Mouse (Mus musculus) erythroblast, embryonic 14.5 days (primary cell): Measurements from ENCODE around the gene Esr1. TPM values are rescaled to one million over a fixed set of nuclear protein-coding genes. Genes with fewer than 3 reads are reported as not detected.

Source experiments
- H3K27me3 ChIP-seq: 2 replicates; pipeline ENCODE4 v1.6.1; 2012; ENCODE audit warnings: inconsistent platforms; ENCODE audit not compliant: control insufficient read depth
- H3K36me3 ChIP-seq: 2 replicates; pipeline ENCODE4 v1.6.1; 2012; ENCODE audit warnings: mild to moderate bottlenecking, inconsistent platforms; ENCODE audit not compliant: control insufficient read depth
- H3K4me1 ChIP-seq: 2 replicates; pipeline ENCODE4 v1.6.1; 2012; ENCODE audit warnings: inconsistent platforms; ENCODE audit not compliant: control insufficient read depth
- H3K4me3 ChIP-seq: replicated peaks from 2 replicates; pipeline ENCODE3; 2012; ENCODE audit warnings: moderate library complexity, mild to moderate bottlenecking, inconsistent platforms
- H3K9me3 ChIP-seq: 2 replicates; pipeline ENCODE4 v1.6.1; 2012; ENCODE audit warnings: low read length, inconsistent platforms, mixed read lengths; ENCODE audit not compliant: control insufficient read depth
- GATA1 ChIP-seq: IDR thresholded peaks from 2 replicates; pipeline ENCODE4 v1.6.1; 2012; ENCODE audit warnings: low read length, inconsistent platforms, mixed read lengths
- TAL1 ChIP-seq: IDR thresholded peaks from 3 replicates; pipeline ENCODE4 v1.6.1; 2012; ENCODE audit warnings: low read length, inconsistent platforms, mixed read lengths
- polyA plus RNA-seq: library from polyadenylated mRNA; stranded (reverse); fragments of >175 nt; gene quantifications from 2 replicates; pipeline ENCODE4 v1.2.3, GENCODE M21; 2012

Esr1 gene
- polyA plus RNA-seq, 1 experiment: 0.01 TPM

DNA sequence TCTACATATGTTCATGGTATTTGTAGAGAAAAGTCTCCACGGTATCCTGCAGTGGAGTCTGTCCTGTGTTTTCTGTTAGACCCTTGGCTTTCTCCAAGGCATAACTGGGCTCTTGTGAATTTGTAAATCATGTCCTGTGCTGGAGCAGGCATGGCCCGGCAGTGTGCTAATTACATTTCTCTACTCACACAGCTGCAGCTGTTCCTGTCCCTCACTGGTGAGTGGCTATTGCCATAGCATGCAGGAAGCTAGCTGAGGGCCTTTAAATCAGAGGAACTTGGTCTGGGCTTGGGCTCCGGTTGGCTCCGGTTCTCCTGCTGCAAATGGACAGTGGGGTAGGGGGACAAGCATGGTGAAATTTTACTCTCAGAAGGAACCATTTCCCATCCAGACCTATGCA is 226.7 kb downstream of the Esr1 start:
- Histone ChIP-seq H3K9me3 (peaks cover 3% of the 10 kb centered on the region; the same call in 1 of the 2 replicates), H3K27me3 (no peaks in the 10 kb centered on the region), H3K36me3 (no peaks in the 10 kb centered on the region), H3K4me3 (no peak overlapping the region), H3K4me1 (no peaks in the 10 kb centered on the region)
- TF ChIP-seq GATA1 (no peak), TAL1 (no peak)

DNA sequence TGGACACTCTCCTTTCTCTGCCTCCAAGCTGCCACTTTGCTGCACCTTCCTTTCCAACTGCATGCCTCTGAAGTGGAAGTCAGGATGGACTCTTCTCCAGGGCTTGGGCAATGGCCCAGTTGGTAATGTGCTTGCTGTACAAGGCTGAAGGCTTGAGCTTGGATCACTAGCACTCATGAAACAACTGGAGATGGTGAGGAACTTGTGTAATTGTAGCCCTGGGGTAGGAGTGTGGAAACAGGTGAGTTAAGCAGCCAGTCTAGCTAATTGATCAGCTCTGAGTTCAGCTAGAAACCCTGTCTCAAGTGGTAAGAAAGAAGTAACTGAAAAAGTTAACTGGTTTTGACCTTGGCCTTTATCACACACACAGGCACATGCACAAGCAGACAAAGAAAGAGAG is 229.6 kb downstream of the Esr1 start:
- Histone ChIP-seq H3K9me3 (peaks cover 3% of the 10 kb centered on the region; the same call in 1 of the 2 replicates), H3K4me3 (no peak overlapping the region), H3K27me3 (no peaks in the 10 kb centered on the region), H3K36me3 (no peaks in the 10 kb centered on the region), H3K4me1 (no peaks in the 10 kb centered on the region)
- TF ChIP-seq TAL1 (no peak), GATA1 (no peak)

GRCm38 (mm10) chr10:4847523-4847922 is 236.1 kb downstream of the Esr1 start:
- Histone ChIP-seq H3K4me3 (no peak overlapping the region), H3K4me1 (no peaks in the 10 kb centered on the region), H3K36me3 (no peaks in the 10 kb centered on the region), H3K9me3 (no peaks in the 10 kb centered on the region), H3K27me3 (no peaks in the 10 kb centered on the region)
- TF ChIP-seq TAL1 (no peak), GATA1 (no peak)

DNA sequence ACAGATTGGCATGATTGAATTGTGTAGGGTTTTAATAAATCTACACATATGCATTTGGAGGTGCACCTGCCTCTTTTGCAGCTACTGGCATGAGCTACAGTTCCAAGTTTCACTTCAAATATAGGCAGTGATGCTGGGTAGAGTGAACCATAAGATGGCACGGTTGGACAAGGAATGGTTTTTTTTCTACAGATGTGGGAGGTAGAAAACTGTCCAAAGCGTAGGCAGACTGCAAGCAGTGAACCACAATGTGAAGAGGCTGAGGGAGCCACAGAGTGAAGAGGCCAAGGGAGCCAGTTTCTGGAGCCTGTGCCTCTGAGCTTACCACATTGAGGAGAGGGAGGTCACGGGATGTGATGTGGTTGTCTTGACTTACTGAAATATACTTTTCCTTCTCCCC is 238.5 kb downstream of the Esr1 start:
- H3K9me3 ChIP-seq: no peaks in the 10 kb centered on the region
- no peaks in the 10 kb centered on the region for H3K4me1 ChIP-seq
- no peaks in the 10 kb centered on the region for H3K27me3 ChIP-seq
- H3K36me3 ChIP-seq: no peaks in the 10 kb centered on the region
- H3K4me3 ChIP-seq: no peak overlapping the region
- TF ChIP-seq TAL1 (no peak), GATA1 (no peak)

DNA sequence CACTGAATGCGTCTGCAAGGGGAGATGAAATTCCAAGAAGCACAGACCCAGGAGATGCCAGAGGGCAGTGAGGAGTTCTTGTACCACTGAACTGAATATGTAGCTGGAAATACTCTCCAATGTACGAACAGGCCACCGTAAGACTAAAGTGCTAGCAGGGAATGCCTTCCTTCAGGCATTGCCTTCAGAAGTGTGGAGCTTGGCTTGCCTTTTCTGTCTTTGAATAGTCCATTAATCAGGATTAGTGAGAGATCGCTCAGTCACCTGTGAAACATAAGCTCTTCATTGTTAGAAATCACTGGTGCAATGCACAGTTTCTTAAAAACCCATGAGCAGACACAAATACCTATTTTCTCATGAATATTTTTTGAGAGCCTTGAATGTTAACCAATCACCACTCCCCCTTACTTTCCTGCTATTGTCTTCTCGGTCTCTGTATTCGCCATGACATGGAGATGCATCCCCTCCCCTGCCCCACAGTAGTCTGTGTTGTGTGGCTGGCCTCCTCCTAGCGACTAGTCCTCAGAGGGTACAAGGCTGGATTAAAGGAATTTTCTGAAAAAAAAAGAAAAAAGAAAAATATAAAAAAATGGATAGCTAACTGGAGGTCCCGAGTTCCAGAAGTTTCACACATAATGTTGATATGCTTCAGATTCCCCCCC is 263.8 kb downstream of the Esr1 start:
- TF ChIP-seq GATA1: no peak
- no peak for TF ChIP-seq TAL1
- H3K9me3 ChIP-seq: no peaks in the 10 kb centered on the region
- H3K4me1 ChIP-seq: no peaks in the 10 kb centered on the region
- H3K27me3 ChIP-seq: no peaks in the 10 kb centered on the region
- H3K4me3 ChIP-seq: no peak overlapping the region
- no peaks in the 10 kb centered on the region for H3K36me3 ChIP-seq

DNA sequence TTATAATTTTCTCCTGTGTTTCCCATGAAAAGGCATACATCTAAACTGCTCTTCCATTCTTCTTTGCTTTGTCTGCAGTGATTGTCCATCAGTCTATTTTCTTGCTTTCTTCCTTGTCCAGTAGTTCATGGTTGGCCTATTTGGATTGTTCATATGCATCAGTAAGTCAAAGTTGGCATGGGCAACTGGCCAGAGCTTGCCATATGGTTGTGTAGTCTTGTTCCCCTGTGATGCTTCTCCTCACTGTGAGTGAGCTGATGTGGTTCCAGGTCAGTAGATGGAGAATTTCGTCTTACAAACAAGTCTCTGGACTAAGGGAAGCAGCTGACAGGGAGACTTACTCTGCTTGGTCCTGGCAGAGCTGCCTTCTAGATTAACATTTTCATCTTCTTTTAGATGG is 270.0 kb downstream of the Esr1 start:
- Histone ChIP-seq H3K4me3 (no peak overlapping the region), H3K9me3 (no peaks in the 10 kb centered on the region)

DNA sequence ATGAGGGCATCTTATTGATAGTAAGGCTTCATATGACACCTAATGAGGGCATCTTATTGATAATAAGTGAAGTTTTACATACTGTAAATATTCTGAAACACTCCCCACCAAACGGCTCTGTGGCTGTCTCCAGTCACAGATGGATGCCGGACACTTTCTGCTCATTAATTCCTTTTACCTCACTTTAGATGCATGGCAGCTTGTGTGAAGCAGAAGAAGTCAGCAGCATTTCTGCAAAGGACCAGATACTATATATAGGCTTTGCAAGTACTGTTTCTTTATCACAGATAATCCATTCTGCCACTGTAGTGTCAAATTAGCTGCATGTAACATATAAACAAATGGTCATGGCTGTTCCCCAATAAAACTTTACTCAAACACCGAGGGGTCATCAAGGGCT is 274.1 kb downstream of the Esr1 start:
- Histone ChIP-seq H3K9me3 (no peaks in the 10 kb centered on the region), H3K27me3 (no peaks in the 10 kb centered on the region), H3K36me3 (no peaks in the 10 kb centered on the region), H3K4me3 (no peak overlapping the region), H3K4me1 (no peaks in the 10 kb centered on the region)
- TF ChIP-seq TAL1 (no peak), GATA1 (no peak)

More for the DNA sequence above, 270.0 kb downstream of the Esr1 start:
- TF ChIP-seq TAL1 (no peak), GATA1 (no peak)
- Histone ChIP-seq H3K36me3 (no peaks in the 10 kb centered on the region), H3K4me1 (no peaks in the 10 kb centered on the region), H3K27me3 (no peaks in the 10 kb centered on the region)

DNA sequence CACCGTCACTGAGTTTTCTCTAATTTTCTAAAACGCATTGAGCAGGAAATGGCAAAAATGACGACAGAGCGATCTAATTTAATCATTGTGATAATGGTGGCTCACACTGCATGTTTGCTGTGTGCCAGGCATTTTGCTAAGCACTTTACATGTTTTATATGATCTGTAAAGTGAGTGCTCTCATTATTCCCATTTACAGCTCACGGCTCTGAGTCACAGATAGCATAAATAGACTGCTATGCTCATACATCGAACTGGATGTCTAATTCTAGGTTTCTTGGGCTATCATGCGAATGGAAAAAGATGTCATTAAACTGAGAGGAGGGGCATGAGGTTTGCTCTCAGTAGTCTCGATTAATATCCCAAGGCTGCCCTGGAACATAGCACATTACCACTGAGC is 274.6 kb downstream of the Esr1 start:
- no peaks in the 10 kb centered on the region for H3K4me1 ChIP-seq
- no peaks in the 10 kb centered on the region for H3K27me3 ChIP-seq
- no peaks in the 10 kb centered on the region for H3K9me3 ChIP-seq
- no peaks in the 10 kb centered on the region for H3K36me3 ChIP-seq
- no peak for TF ChIP-seq TAL1
- TF ChIP-seq GATA1: no peak
- no peak overlapping the region for H3K4me3 ChIP-seq

DNA sequence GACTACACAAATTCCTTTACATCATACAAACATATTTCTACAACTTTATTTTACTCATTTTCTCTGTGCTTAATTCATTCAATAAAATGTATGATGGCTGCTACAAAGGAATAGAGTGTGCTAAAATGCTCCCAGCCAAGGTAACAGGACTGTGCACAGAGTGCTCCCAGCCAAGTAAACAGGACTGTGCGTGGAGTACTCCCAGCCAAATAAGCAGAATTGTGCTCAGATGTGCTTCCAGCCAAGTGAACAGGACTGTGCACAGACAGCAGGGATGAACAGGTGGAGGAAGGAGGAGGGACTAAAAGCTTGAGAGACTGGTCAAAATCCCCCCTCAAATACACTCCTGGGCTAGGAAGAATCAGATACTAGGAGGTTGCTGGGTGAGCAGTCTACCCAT is 282.1 kb downstream of the Esr1 start:
- Histone ChIP-seq H3K4me3 (no peak overlapping the region), H3K27me3 (no peaks in the 10 kb centered on the region), H3K4me1 (no peaks in the 10 kb centered on the region), H3K9me3 (peaks cover 2% of the 10 kb centered on the region; the same call in 1 of the 2 replicates), H3K36me3 (no peaks in the 10 kb centered on the region)
- TF ChIP-seq GATA1: no peak
- no peak for TF ChIP-seq TAL1

DNA sequence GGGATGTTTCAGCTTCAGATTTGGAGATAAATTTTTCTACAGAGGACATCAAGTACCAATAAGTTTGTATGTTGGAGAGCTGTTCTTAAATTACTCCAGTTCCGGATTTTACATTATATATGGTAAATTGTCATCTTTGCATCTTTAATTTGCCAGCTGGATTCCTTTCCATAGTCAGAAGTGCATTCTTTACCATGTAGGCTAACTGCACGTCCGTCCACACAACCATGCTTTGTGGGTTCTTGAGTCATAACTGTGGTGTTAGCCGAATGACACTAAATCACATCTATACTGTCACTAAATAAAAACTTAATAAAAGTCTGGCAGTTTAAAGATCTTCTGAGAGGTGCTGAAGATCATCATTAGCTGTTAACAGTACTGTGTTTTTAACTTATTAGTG is 286.4 kb downstream of the Esr1 start:
- Histone ChIP-seq H3K36me3 (no peaks in the 10 kb centered on the region), H3K27me3 (no peaks in the 10 kb centered on the region), H3K9me3 (peaks cover 2% of the 10 kb centered on the region; the same call in 1 of the 2 replicates), H3K4me1 (no peaks in the 10 kb centered on the region), H3K4me3 (no peak overlapping the region)
- no peak for TF ChIP-seq TAL1
- TF ChIP-seq GATA1: no peak
